Mouse (Mus musculus) liver, postnatal 0 days (tissue): ENCODE data around the gene Kcnb1.

ENCODE experiments used
- CTCF ChIP-seq: sonication (generic); IDR thresholded peaks from 2 replicates; pipeline ENCODE4 v1.5.1; 2016; ENCODE audit warnings: antibody characterized with exemption, low read depth
- EP300 ChIP-seq: IDR thresholded peaks from 2 replicates; pipeline ENCODE4 v1.6.1; 2016; ENCODE audit warnings: antibody characterized with exemption, low read depth, mild to moderate bottlenecking

GRCm38 (mm10) chr2:167076759-167077158, 113.2 kb downstream of the Kcnb1 start:
- no peak for TF ChIP-seq CTCF
- TF ChIP-seq EP300, result no peak
